Mouse (Mus musculus) Patski (cell line): Measurements from ENCODE around the gene Sox5. TPM values are rescaled to one million over a fixed set of nuclear protein-coding genes. Genes with fewer than 3 reads are reported as not detected.
"Not testable (repeated sequence)": the region's sequence is repeated elsewhere in the genome, so short reads cannot be mapped to it uniquely, and the experiment has no call there.

Source experiments
- ATAC-seq: fragments of 100-300 bp; one replicate; pipeline ENCODE4 v1.8.0; 2021
- CTCF ChIA-PET: fragments of 350-600 bp; sonication (Branson Sonifier 250); formaldehyde crosslinking; loops from one replicate; lab custom pipeline; 2022; ENCODE audit warnings: inconsistent platforms; lab: Charles Lee
- POLR2A ChIA-PET: fragments of 350-600 bp; sonication (Branson Sonifier 250); formaldehyde crosslinking; loops from one replicate; lab custom pipeline; 2022; ENCODE audit warnings: antibody characterized with exemption, inconsistent platforms; lab: Charles Lee
- DNase-seq: peaks from one replicate; pipeline ENCODE4 v3.0.0-alpha.2; 2011; ENCODE audit warnings: low read depth, low spot score
- H3K27me3 ChIP-seq: fragments of 371-371 bp; one replicate; pipeline ENCODE4 v1.5.1; 2021
- CTCF ChIP-seq: fragments of 100-300 bp; IDR thresholded peaks from one replicate; pipeline ENCODE4 v1.5.1; 2021
- in situ Hi-C: fragments of 300-500 bp; cut with MboI; formaldehyde crosslinking; loops from 3 replicates; pipeline ENCODE4 v1.11.1; 2018; ENCODE audit warnings: low pct_unique_long_range_greater_than_20kb, mixed read lengths
- polyA plus RNA-seq: library from polyadenylated mRNA; unstranded; gene quantifications from one replicate; pipeline ENCODE4 v1.2.3, GENCODE M21; 2021

The Sox5 gene
- polyA plus RNA-seq, 1 experiment from 2014 or later = 0.26 TPM

DNA sequence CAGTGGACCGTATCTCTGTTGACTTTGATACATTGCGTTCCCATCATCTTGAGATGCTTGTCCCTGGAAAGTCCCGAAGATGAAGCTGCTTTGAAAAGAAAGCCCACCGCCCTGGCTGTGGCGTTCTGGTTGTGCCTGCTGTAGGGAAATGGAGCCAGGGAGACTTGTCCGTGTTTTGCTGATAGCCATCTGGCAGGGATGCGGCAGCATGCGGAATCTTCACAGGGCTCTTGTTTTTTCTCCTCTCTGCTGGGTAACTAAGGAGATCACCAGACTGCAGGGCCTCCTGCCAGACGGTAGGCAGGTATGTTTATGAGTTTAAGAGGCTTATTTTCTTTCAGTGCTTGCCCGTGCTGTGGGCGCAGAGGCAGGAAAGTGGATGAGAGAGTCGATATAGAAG lies 499.0 kb downstream of the Sox5 start:
- ChIA-PET POLR2A (no interaction called here), CTCF (no interaction called here)
- in situ Hi-C loops = no loop called here
- no peak for TF ChIP-seq CTCF
- no peak for DNase-seq
- no peaks in the 10 kb centered on the region for H3K27me3 ChIP-seq
- no peak for ATAC-seq

GRCm38 (mm10) chr6:144281661-144282060 lies 500.1 kb downstream of the Sox5 start:
- DNase-seq (no peak), ATAC-seq (no peak)
- POLR2A ChIA-PET = no interaction called here
- H3K27me3 ChIP-seq = no peaks in the 10 kb centered on the region
- CTCF ChIA-PET = no interaction called here
- TF ChIP-seq CTCF = no peak
- in situ Hi-C loops = no loop called here

- DNase-seq (no peak), ATAC-seq (no peak)
- no peak for TF ChIP-seq CTCF
- ChIA-PET POLR2A (no interaction called here), CTCF (interaction anchor here (1.3 to 1.6 kb wide), 2 partner anchors 12 to 20 kb away, joined by 3 read pairs; no protein-coding TSS in a partner anchor)
- no peaks in the 10 kb centered on the region for H3K27me3 ChIP-seq
- in situ Hi-C loops = no loop called here
These were observed 503.2 kb downstream of the Sox5 start for GRCm38 (mm10) chr6:144278505-144279053.

DNA sequence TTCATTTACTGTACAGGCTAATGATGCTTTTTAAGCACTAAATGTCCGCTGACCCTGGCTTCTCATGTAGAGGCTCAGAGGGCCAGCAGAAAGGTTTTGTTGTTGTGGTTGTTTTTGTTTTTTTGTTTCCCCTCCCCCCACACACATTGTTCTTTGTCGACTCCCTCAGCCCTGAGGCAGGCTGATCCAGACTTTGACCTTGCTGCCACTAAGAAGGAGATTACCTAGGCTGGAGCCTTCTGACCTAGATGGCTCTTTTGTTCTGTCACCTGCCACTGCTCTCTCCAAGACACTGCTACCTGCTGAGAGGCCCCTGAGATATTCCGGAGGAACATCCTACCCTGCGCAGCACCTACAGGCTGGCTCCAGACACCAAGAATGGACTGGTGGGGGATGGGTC lies 508.4 kb downstream of the Sox5 start:
- H3K27me3 ChIP-seq, DNase-seq, POLR2A ChIA-PET, CTCF ChIA-PET, in situ Hi-C loops, ATAC-seq: not testable (repeated sequence)

DNA sequence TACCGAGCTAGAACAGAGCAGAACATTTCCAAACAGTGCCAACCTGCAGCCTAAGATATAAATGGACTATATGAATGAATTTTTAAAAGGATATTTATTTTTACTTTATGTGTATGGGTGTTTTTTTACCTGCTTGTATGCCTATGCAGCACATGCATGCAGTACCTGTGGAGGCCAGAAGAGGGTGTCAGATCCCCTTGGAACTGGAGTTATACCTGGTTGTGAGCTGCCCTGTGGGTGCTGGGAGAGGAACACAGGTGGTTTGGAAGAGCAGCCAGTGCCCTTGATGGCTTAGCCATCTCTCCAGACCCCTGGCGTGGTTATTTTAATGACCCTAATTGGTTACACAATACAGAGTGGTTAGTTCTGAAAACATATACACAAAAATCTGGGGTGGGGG lies 510.5 kb downstream of the Sox5 start:
- ChIA-PET POLR2A (no interaction called here), CTCF (no interaction called here)
- H3K27me3 ChIP-seq = no peaks in the 10 kb centered on the region
- no peak for DNase-seq
- in situ Hi-C loops = no loop called here
- peak; percentile 26 for TF ChIP-seq CTCF
- ATAC-seq = no peak

- ATAC-seq = no peak
These were observed 511.5 kb downstream of the Sox5 start for GRCm38 (mm10) chr6:144270306-144270705.

GRCm38 (mm10) chr6:144269666-144270065 lies 512.1 kb downstream of the Sox5 start:
- no peaks in the 10 kb centered on the region for H3K27me3 ChIP-seq
- no peak for TF ChIP-seq CTCF
- DNase-seq (no peak), ATAC-seq (no peak)
- POLR2A ChIA-PET = no interaction called here
- in situ Hi-C loops = no loop called here
- CTCF ChIA-PET = no interaction called here

More at GRCm38 (mm10) chr6:144270306-144270705, 511.5 kb downstream of the Sox5 start:
- DNase-seq = no peak
- no peaks in the 10 kb centered on the region for H3K27me3 ChIP-seq
- TF ChIP-seq CTCF = no peak
- POLR2A ChIA-PET = no interaction called here
- in situ Hi-C loops = no loop called here
- CTCF ChIA-PET = no interaction called here

- POLR2A ChIA-PET = no interaction called here
- no peak for TF ChIP-seq CTCF
- ATAC-seq (no peak), DNase-seq (no peak)
- CTCF ChIA-PET = no interaction called here
- no peaks in the 10 kb centered on the region for H3K27me3 ChIP-seq
- in situ Hi-C loops = no loop called here
These were observed 516.0 kb downstream of the Sox5 start for GRCm38 (mm10) chr6:144265752-144266151.

- in situ Hi-C loops = no loop called here
- no peaks in the 10 kb centered on the region for H3K27me3 ChIP-seq
- no peak for DNase-seq
- TF ChIP-seq CTCF = no peak
- CTCF ChIA-PET = no interaction called here
- no peak for ATAC-seq
- POLR2A ChIA-PET = no interaction called here
These were observed 516.8 kb downstream of the Sox5 start for GRCm38 (mm10) chr6:144265004-144265403.

DNA sequence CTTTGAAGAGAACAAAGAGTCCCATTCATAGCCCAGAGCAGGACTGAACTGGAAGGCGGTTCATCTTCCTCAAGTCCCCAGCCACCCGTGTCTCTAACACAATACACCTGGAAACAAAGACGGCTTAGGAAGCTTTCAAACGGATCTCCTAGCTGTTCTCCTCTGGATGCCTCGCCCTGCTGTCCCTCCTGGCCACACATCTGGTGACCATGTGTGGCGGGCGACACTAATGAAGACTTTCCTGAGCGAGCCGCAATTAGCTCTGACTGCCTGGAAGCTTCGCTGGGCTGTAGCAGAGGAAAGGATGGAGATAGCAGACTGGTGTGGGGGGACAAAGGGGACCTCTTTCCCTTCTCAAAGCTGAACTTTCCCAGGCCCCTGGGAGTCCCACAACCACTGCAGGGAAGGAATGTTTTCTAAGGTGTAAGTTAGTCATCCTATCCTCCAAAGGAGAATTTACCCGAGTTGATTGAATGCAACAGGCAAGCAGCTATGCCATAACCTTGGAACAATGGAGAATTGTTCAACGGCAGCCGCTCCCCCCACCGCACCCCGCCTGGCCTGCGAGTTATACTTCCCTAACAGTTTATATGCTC lies 517.4 kb downstream of the Sox5 start:
- TF ChIP-seq CTCF = no peak
- ChIA-PET CTCF (no interaction called here), POLR2A (no interaction called here)
- DNase-seq (no peak), ATAC-seq (no peak)
- H3K27me3 ChIP-seq = no peaks in the 10 kb centered on the region
- in situ Hi-C loops = no loop called here

DNA sequence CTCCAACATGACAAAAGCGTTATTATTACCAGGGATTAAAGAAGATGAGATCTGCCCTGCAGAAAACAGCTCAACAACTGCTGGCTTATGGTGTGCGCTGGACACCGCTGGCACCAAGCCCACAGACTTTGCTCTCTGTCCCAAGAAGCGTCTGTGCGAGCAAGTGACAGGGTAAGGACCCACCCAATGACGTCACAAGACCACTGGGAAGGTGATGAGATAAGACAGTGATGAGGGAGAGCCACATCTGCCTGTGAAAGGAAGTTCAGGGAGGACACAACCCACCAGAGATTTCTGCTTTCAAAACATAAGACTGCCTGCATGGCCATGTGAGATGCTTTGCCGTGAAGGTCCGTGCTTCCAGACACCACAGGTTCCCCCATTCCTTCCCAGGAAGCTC lies 525.3 kb downstream of the Sox5 start:
- DNase-seq = no peak
- CTCF ChIA-PET = no interaction called here
- H3K27me3 ChIP-seq = no peaks in the 10 kb centered on the region

More for the DNA sequence above, 525.3 kb downstream of the Sox5 start:
- POLR2A ChIA-PET = no interaction called here
- ATAC-seq = no peak
- in situ Hi-C loops = no loop called here
- no peak for TF ChIP-seq CTCF
